Mouse (Mus musculus) erythroblast, adult 5-6 weeks (primary cell): ENCODE results near the gene Acap3. TPM values are rescaled to one million over a fixed set of nuclear protein-coding genes. Genes with fewer than 3 reads are reported as not detected.
A peak's percentile ranks its signal among the peaks of the same experiment; 100 is the strongest.

Source experiments
- ATAC-seq: replicated peaks from 2 replicates; pipeline ENCODE4 v1.8.0; 2016; ENCODE audit warnings: moderate number of reproducible peaks, mild to moderate bottlenecking, moderate TSS enrichment, inconsistent platforms; ENCODE audit not compliant: poor library complexity, low FRiP score, severe bottlenecking
- total RNA-seq, 2 experiments: library from RNA; stranded (forward) in 1 of 2; stranded (reverse) in 1 of 2; fragments of 150-400 nt in 1 of 2; fragments of 200-764, 138-1000 nt in 1 of 2; gene quantifications; 2 replicates each; pipeline versions ENCODE4 v1.2.3 to v1.2.4; 2015 to 2017; ENCODE audit warnings: low replicate concordance in 2 of 2

Acap3 gene
- 5.6 and 10.0 TPM in 2 replicates for total RNA-seq (2015; ENCODE audit: low replicate concordance)
- 4.3 and 23.7 TPM in 2 replicates for total RNA-seq (2017; ENCODE audit: low replicate concordance)

DNA sequence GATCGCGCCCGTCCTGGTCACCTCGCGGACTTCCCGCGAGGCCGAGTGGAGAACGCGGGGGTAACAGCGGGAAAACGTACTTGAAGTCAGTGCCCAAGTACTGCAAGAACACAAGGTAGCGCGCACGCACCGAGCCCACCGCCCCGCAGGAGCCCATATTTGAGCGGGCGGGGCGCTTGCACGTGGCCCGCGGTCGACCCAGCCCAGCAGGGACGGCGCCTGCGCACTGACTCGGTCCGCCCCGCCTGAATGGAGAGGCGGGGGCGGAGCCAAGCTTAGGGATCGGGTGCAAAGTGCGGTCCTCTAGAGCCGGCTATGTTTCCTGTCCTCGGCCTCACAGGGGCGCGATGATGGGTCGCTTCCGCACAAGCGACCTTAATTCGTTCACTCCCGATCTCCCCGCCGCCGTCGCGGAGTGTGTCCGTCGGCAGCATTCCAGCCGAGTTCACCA lies at the start of gene Acap3, which contains the start of gene Pusl1:
Acap3 (plus strand) TSS at position 272 of the 451 bp plus-strand sequence.
Pusl1 (minus strand) TSS at position 231 of the 451 bp plus-strand sequence.
- ATAC-seq = peak; percentile 69

DNA sequence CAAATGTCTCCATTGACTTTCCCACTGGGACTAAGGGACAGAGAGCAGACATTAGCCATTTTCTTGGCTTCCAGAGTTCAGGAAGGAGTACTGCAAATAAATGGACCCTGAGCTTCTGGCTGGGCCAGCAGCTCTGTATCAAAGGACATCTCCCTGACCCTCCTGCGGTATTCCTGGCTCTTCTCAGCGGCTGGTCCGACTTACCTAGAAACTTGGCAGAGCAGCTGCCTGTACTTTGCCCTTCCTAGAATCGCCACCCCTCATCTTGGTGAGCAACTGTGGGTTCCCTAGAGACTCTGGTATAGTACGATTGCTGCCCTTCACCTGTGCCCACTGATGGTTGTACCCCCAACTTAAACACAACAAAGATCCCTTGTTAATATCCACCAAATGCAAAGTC lies 48.4 kb upstream of the Acap3 start:
- no peak for ATAC-seq

DNA sequence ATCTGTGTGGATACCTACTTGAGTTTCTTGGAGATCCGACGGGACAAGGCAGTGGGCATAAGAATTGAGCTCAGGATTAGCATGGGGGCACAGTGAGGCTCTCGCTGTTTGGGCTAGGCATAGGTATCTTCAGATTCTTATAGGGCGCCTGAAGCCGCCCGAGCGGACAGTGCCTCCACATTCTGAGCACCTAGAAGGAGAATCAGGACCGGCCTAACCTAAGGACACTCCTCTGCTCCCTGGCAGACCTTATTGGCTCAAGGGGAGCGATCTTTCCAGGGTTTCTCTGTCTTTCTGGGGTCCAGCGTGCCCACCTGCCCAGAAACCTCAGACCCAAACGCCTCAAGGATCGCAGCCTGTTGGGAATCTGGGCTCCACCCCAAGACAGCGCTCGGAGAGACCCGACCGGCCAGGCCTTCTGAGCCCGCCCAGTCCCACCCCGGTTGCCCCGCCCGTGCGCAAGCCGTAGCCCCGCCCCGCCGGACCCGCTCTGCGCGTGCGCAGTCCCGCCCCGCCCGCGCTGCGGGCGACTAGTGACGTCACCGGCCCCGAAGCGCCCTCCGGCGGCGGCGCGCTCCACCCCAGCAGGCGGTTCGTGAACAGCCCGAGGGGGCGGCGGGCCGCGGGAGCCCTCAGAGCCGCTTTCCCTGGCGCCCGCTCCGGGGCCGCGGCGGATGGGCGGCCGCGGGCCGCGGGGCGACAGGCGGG lies 44.6 kb upstream of the Acap3 start, which contains the start of gene Dvl1:
Dvl1 (plus strand) TSS at position 532 of the 708 bp plus-strand sequence.
- ATAC-seq = peak; percentile 81

DNA sequence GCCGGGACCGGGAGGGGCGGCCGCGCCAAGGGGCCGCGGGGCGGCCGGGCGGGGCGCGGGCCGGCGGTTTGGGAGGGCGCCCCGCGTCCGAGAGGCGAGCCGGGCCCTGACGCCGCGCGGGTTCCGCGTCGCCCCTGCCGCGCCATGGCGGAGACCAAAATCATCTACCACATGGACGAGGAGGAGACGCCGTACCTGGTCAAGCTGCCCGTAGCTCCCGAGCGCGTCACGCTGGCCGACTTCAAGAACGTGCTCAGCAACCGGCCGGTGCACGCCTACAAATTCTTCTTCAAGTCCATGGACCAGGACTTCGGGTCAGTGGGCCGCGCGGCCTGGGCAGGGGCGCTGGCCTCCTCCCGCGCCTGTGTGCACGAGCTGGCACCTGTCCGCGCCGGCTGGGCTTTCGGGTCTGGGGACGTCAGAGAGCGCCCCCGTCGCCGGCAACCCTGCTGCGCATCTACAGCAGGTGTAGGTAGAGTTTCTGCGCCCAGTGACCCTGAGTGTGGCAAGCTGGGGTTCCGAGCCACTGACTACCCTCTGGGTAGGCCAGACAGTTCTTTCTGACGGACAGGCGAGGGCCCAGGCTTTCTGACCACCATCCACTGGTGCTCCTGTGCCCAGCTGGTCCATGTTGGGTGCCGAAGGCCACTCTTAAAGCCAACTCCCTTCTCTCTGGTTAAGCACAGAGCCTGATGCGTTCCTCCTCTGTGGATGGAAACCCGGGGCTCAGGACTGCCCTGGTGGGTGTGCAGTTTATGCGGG lies 43.9 kb upstream of the Acap3 start:
- peak; percentile 25 for ATAC-seq

DNA sequence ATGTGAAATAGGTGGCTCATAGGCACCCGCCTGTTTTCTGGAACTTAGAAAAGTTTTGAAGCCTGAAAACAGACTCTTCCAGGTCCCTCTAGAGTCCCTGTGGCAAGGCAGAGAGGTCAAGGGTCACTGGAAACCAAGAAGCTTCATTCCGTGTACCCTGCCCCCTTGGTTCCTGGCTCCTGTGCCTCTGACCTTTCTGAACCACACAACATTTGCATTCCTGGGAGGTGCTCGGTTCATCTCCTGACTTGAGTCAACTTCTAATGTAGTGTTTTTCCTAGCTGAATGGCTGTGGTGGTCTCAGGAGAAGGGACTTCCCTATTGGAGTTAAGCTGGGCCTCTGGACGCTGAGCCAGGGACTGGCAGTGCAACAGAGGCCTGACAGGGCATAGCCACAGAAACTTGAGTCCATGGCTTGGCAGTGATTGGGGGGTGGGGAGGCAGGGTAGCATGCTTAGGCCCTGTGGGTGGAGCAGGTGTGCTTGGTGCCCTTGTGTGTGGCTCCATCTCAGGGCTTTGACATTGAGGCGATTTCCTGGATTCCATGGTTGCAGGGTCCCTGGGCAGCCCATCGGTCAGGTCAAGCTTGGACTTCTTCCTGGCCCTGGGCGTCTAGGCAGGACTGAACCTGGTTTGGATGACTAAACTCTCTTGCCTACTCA lies 43.1 kb upstream of the Acap3 start:
- ATAC-seq = no peak

DNA sequence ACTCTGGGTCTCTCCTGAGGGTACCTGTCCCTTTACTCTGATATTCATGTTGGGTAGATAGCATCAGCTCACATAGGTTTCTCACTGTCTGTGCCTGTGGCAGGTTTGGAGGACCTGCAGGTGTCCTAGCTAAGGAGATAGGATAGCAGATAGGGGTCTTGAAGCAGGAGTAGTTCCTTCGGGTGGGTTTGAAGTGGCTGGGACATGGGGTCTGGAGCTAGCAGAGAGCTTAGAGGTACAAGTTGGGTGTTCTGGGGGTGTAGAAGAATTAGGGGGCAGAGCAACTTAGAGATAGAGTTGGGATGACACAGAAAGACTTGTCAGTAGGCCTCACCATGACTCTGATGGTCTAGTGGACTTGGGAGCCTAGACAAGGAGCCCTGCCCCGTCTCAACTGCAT lies 42.2 kb upstream of the Acap3 start:
- no peak for ATAC-seq

DNA sequence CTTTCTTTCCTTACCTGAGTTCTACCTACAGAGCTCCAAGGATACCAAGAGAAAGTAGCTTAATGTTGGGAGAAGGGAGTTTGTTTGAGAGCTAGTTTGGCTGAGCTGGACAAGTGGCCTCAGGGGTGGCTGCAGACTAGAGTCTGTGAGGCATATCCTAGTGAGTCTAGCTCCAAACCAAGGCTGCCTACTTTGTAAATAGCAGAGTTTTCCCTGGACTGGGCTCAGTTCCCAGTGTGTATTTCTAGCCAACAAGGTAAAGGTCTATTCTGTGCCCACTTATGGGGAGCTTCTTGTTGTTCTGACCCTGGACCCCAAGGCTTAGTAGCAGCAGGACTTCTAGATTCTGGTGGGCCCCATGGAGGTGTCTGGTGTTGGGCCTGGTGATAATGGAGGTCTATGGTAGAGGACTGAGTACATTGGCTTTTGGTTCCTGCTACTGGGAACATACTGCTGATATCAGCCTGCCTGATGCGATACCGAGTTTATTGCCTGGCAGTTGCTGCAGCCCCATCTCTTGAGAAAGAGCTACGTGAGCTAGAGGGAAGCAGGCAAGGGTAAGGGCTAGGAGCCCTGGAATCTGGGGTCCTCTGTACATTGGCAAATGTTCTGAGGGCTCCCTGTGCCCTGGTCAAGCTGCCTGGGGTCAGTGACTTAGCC lies 41.7 kb upstream of the Acap3 start:
- no peak for ATAC-seq

DNA sequence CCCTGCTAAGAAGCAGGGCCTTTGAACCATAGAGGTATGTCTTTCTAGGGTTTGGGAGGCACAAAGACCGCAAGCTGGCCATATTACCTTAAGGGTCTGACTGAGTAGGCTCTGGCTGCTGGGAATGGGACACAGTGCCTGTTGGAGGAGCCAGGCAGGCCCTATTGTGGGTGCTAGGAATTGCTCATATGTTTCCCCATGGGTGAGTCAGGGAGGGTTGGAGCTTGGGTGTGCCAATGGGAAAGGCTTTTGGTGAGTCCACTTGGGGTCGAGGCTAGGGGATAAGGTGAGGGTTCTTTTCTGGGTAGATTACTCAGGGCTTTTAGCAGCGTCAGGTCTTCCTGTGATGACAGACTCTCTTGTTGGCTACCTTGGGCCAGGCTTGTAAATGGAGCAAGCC lies 40.3 kb upstream of the Acap3 start:
- no peak for ATAC-seq

DNA sequence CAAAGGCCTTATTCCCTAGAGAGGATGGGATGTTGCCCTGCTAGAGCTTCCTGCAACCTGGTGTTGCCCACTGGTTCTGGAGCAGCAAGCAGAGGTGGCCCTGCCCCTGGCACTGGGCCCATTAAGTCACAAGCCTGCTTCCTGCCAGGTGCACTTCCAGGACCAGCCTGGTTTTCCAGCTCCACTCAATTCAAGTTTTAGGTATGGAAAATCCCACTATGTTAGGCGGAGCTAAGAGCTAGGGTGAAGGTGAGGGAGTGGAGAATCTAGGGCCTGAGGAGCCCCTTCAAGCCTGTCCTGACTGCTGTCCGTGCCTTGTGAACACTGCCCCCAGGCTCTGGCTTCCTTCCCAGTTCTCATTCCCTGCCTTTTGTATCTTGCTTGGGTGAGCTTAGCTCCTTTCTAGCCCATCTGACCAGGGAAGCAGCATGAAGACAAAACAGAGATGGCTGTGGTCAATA lies 39.6 kb upstream of the Acap3 start:
- no peak for ATAC-seq

DNA sequence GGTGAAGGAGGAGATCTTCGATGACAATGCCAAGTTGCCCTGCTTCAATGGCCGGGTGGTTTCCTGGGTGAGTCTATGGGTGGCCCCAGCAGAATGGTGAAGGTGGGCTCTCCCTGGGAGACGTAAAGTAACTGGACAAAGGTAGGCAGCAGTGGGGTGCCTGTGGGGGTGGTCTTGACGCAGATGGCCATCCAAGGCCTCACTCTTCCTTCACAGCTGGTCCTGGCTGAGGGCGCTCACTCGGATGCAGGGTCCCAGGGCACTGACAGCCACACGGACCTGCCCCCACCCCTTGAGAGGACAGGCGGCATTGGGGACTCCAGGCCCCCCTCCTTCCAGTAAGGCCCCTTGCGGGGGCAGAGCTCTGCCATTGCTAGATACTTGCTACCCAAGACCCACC lies 38.2 kb upstream of the Acap3 start:
- ATAC-seq = no peak

DNA sequence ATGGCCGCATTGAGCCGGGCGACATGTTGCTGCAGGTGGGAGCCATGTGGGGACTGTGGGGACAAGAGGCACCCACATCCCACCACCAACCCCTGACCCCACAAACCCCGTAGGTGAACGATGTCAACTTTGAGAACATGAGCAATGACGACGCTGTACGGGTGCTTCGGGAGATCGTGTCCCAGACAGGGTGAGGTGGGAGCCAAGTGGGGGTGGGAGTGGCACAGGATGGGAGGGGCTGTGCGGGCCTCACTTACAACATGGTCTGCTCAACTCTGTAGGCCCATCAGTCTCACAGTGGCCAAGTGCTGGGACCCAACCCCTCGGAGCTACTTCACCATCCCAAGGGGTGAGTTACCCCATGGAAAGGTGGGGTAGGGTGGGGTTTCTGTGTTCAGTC lies 36.6 kb upstream of the Acap3 start:
- ATAC-seq = no peak

DNA sequence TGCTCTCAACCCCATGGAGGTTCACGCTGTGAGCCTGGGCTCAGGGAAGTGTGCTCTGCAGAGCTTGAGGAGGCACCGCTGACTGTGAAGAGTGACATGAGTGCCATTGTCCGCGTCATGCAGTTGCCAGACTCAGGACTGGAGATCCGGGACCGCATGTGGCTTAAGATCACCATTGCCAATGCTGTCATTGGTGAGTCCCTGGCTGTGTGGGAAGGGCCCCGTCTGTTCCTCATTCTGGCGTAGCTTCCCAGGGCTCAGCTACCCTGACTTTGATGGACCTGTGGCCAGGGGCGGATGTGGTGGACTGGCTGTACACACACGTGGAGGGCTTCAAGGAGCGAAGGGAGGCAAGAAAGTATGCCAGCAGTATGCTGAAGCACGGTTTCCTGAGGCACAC lies 35.6 kb upstream of the Acap3 start:
- ATAC-seq = no peak

DNA sequence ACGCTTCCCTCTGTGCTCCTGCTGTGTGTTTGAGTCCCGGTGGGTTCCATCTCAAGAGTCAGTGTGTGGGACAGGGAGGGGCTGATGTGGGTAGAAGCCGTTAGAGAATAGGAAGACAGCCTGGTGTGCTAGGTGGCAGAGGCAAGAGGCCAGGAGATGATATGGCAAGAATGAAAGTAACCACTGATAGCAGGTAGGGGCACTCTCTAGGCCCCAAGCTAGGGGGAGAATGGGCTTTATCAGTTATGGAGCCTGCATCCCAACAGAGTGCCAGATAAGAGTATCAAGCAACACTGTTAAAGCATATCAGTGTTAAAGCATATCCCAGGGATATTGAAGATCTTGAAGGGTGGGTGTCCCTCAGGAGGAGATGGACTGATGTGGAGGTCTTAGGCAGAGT lies 34.7 kb upstream of the Acap3 start:
- no peak for ATAC-seq

DNA sequence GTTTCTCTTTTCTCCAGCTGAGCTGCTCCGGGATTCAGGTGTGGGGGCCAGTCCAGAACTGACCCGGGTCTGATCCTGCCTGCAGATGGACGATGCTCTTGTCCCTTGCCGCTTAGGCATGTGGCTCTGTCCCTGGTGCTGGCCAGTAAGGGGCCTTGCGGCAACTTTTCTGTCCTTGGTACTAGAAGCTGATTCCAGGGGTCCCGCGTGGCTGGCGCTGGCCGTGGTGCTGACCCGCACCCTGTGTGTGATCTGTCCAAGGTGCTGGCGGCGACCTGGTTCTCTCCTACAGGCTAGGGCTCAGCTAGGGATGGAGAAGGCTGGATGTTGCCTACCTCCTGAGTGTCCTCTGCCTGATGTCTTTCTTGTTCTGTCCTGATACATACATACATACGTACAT lies 32.3 kb upstream of the Acap3 start:
- no peak for ATAC-seq

DNA sequence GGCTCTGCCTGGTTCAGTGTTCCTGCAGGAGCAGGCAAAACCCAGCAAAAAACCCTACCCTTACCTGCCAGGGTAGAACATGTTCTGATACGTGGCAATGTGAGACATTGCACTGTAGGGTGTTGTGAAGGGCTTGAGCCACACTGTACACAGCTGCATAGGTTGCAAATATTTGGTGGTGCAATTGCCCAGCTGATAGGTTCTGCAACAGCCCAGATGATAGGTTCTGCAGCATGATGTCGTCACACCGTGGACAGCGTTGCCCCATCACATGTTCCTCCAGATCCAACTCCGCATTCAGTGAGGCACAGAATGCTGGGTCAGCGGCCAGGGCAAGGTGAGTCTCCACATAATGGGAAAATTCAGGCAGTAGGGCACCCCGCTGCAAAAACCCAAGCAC lies 29.8 kb upstream of the Acap3 start:
- ATAC-seq = no peak

DNA sequence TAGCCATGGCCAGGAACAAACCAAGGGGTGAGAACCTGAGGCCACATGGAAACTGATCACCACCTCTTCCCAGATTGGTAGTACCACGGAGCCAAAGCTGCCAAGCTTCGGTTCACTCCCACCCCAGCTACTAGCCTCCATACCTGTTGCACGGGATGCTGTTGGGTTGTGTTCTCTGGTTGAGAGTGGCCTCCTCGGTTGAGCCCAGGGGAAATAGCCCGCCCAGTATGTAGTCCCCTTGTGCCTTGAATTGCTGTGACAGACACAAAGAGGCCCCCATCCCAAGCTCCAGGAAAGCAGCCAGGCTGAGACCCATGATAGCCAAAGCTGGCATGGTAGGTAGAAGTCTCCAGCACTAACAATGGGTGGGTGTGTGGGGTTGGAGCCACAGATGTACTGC lies 28.6 kb upstream of the Acap3 start, which contains the start of gene Tas1r3:
Tas1r3 (minus strand) TSS at position 362 of the 400 bp plus-strand sequence.
- no peak for ATAC-seq

DNA sequence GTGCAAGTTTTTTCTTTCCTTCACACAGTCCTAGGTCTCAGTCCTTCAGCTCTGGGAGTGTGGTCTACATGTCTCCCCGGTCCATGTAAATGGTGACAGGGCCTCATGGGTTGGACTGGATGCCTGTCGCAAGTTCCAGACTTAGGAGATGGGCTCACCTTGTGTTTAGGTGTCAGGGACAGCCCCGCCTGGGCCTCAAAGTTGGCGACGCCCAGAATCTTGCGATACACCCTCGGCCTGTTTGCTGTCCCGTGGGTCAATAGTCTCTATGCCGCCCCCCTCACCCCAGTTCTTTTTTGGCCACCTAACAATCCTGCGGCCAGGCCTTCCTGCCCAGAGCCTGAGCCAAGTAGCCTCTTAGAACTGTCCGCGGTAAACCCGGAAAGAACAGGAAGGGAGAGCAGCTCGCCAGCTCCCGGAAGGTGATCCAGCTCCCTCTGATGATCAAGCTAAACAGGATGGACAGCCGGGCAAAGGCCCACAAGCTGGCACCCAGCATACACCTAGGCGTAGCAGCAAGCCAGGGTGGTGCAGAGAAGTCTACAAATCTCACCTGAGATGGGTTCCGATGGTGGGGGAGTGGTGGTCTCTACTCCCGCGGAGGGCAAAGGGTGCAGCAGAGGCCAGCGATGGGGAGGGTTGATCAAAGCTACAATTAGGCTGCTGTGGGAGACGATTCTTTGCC lies 22.9 kb upstream of the Acap3 start:
- peak; percentile 52 for ATAC-seq

DNA sequence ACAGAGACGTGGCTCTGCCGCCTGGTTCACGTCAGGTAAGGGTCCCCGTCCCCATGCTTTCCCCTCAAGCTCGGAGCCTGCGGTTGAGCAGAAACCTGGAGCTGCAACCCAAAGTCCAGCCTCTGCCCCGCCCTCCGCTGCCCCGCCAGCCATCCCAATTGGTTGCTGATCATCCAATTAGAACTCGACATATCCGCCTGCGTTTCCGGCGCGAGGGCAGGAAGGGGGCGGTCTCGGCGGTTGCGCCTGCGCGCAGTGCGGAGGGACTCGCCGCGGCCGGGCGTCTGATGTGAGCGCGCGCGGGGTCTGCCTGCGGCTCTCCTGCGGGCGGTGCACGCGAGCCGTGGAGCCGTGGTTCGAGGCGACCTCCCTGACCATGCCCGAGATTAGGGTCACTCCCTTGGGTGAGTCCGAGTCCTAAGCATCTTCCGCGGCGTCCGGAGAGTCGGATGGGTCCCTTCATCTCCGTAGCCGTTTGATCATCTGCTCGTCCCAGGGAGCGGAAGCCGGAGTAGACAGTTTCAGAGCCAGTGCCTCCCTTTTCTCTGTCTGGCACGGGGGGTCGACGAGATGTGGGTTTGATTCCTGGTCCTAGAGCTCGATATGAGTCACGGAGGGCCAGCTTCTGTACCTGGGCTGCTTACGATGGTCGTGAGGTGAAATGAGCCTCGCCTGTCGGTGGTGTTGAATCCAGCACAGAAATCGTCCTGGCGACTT lies 22.1 kb upstream of the Acap3 start, which contains the start of the genes Cptp and Ints11:
Cptp (minus strand) TSS at position 124 of the 717 bp plus-strand sequence.
Ints11 (plus strand) TSS at position 230 of the 717 bp plus-strand sequence.
- ATAC-seq = peak; percentile 95
